Comparison of ENCODE assay signal across 12 mouse cellular contexts in genomic region chr15:95856684-95857595, GRCm38 (mm10).
DNase-seq lines count a peak whose midpoint lies in the region; ATAC-seq and TF ChIP-seq lines count a peak whose summit lies in the region.
"Had no signal": no experiment of that assay in that cellular context is flagged by ENCODE, and none has a peak within 500 bp of the region (broad histone marks: within the 10 kb centered on the region; RNA-seq: fewer than 3 reads in every experiment).

No protein-coding gene starts in this region.

- no peak overlapping the region for H3K4me2 ChIP-seq in kidney, embryonic 16.5 days (replicated peaks; ENCODE audit: low read depth, low read length)
- H3K4me2 ChIP-seq: forebrain, embryonic 15.5 days; hindbrain, embryonic 12.5 days had no signal

- no peaks in the 10 kb centered on the region for H3K9me3 ChIP-seq in kidney, embryonic 16.5 days (ENCODE audit: low read length)
- H3K9me3 ChIP-seq: forebrain, embryonic 15.5 days; hindbrain, embryonic 12.5 days; limb, embryonic 12.5 days had no signal

- ATAC-seq in kidney, embryonic 16.5 days (ENCODE audit: low FRiP score, low TSS enrichment): peak; percentile 58; the same call in 1 of the 2 replicates
- ATAC-seq: forebrain, embryonic 15.5 days had no signal

- 0 out of 2 replicates have a peak overlapping the region, but pooled peaks have one; percentile 22 for H3K9ac ChIP-seq in kidney, embryonic 16.5 days (replicated peaks; ENCODE audit: low read length)
- H3K9ac ChIP-seq: forebrain, embryonic 15.5 days; hindbrain, embryonic 12.5 days; limb, embryonic 12.5 days had no signal

- H3K27ac ChIP-seq in gastrocnemius, adult 2 months: peak overlapping the region; percentile 82
- peak overlapping the region; percentile 46; the same call in 1 of the 2 replicates for H3K27ac ChIP-seq in kidney, embryonic 16.5 days (ENCODE audit: low read length)
- peak overlapping the region; percentile 49 for H3K27ac ChIP-seq in spleen, adult 2 months (ENCODE audit: insufficient read depth, low read length)
- H3K27ac ChIP-seq: forebrain, embryonic 15.5 days; hindbrain, embryonic 12.5 days had no signal

- H3K4me3 ChIP-seq in gastrocnemius, adult 2 months: no peak overlapping the region
- no peak overlapping the region for H3K4me3 ChIP-seq in kidney, embryonic 16.5 days (ENCODE audit: low read length)
- no peak overlapping the region for H3K4me3 ChIP-seq in spleen, adult 2 months (ENCODE audit: extremely low read depth, insufficient read depth, insufficient read length)
- H3K4me3 ChIP-seq: forebrain, embryonic 15.5 days; hindbrain, embryonic 12.5 days; limb, embryonic 12.5 days had no signal

- peak; percentile 50 for DNase-seq in gastrocnemius, adult 2 months
- no peak for DNase-seq in gastrocnemius, adult 18-20 months (ENCODE audit: low spot score)
- no peak for DNase-seq in kidney, adult 8-10 months
- DNase-seq in spleen, adult 2 months (ENCODE audit: low read depth in 1 of 2, low spot score in 2 of 2): no peak
- DNase-seq in spleen, postnatal 4 days (ENCODE audit: low spot score in 2 of 2): no peak
- DNase-seq in B cell, adult 2 months: no peak
- no peak for DNase-seq in frontal cortex, postnatal 14 days (ENCODE audit: low spot score in 2 of 2)
- DNase-seq: layer of hippocampus, adult 9-11 months had no signal

- no peaks in the 10 kb centered on the region for H3K27me3 ChIP-seq in kidney, embryonic 16.5 days (ENCODE audit: insufficient read depth, low read length)
- no peaks in the 10 kb centered on the region for H3K27me3 ChIP-seq in spleen, adult 2 months (ENCODE audit: control insufficient read depth, insufficient read depth, low read length)
- H3K27me3 ChIP-seq: forebrain, embryonic 15.5 days; hindbrain, embryonic 12.5 days; limb, embryonic 12.5 days had no signal

- no peak for TF ChIP-seq POLR2A in spleen, adult 2 months (IDR thresholded peaks at IDR 0.05; ENCODE audit: low read depth, low read length)

- TF ChIP-seq CTCF in gastrocnemius, adult 2 months (IDR thresholded peaks at IDR 0.05): no peak
- no peak for TF ChIP-seq CTCF in spleen, adult 2 months (IDR thresholded peaks at IDR 0.05; ENCODE audit: extremely low read depth, insufficient read depth, insufficient read length, insufficient replicate concordance)

- no peaks in the 10 kb centered on the region for H3K36me3 ChIP-seq in kidney, embryonic 16.5 days (ENCODE audit: insufficient read depth, low read length)
- no peaks in the 10 kb centered on the region for H3K36me3 ChIP-seq in spleen, adult 2 months (ENCODE audit: control insufficient read depth, insufficient read depth, low read length)
- H3K36me3 ChIP-seq: forebrain, embryonic 15.5 days; hindbrain, embryonic 12.5 days; limb, embryonic 12.5 days had no signal

- peaks cover 25% of the 10 kb centered on the region for H3K4me1 ChIP-seq in kidney, embryonic 16.5 days (ENCODE audit: insufficient read depth, low read length)
- no peaks in the 10 kb centered on the region for H3K4me1 ChIP-seq in spleen, adult 2 months (ENCODE audit: control insufficient read depth, insufficient read depth, insufficient read length)
- H3K4me1 ChIP-seq: forebrain, embryonic 15.5 days had no signal

- intact Hi-C loops in gastrocnemius, adult 2 months (cut with DNase I): no loop called here

- 45% methylated on average over 8 of the region's 8 CpGs for WGBS in kidney, embryonic 16.5 days
- WGBS in spleen, adult 2 months: 83% methylated on average over 8 of the region's 8 CpGs
